Mouse (Mus musculus) forebrain, embryonic 13.5 days (tissue): Measurements from ENCODE around the gene Atg2b. TPM values are rescaled to one million over a fixed set of nuclear protein-coding genes. Genes with fewer than 3 reads are reported as not detected.

Source experiments
- ATAC-seq: fragments of 200-750 bp; cut with Nextera tagmentation; 2 replicates; pipeline ENCODE4 v1.8.0; 2017
- H3K27ac ChIP-seq: fragments of 300-500 bp; sonication (generic); 2 replicates; pipeline ENCODE4 v1.5.1; 2015; ENCODE audit warnings: inconsistent platforms, mild to moderate bottlenecking, moderate library complexity
- H3K27me3 ChIP-seq: fragments of 300-500 bp; sonication (generic); 2 replicates; pipeline ENCODE4 v1.6.1; 2015; ENCODE audit warnings: mild to moderate bottlenecking, inconsistent platforms
- H3K36me3 ChIP-seq: fragments of 300-500 bp; sonication (generic); 2 replicates; pipeline ENCODE4 v1.6.1; 2015; ENCODE audit warnings: mild to moderate bottlenecking, inconsistent platforms; ENCODE audit not compliant: poor library complexity, severe bottlenecking
- H3K4me1 ChIP-seq: fragments of 300-500 bp; sonication (generic); 2 replicates; pipeline ENCODE4 v1.6.1; 2015; ENCODE audit warnings: inconsistent platforms
- H3K4me2 ChIP-seq: fragments of 300-500 bp; sonication (generic); 2 replicates; pipeline ENCODE4 v1.6.1; 2015; ENCODE audit warnings: inconsistent platforms, mild to moderate bottlenecking, moderate library complexity
- H3K4me3 ChIP-seq: fragments of 300-500 bp; sonication (generic); 2 replicates; pipeline ENCODE4 v1.5.1; 2015; ENCODE audit warnings: mild to moderate bottlenecking, inconsistent platforms
- H3K9ac ChIP-seq: fragments of 300-500 bp; sonication (generic); 2 replicates; pipeline ENCODE4 v1.6.1; 2015; ENCODE audit warnings: mild to moderate bottlenecking, inconsistent platforms
- H3K9me3 ChIP-seq: fragments of 300-500 bp; sonication (generic); replicated peaks from 2 replicates; pipeline ENCODE4 v1.6.1; 2016; ENCODE audit warnings: inconsistent platforms
- WGBS: fragments of 180-500 bp; shearing (Covaris S2); methylation state at CpG from one replicate; pipeline ENCODE4 v1.1.7; 2015; 5-methylcytosine and 5-hydroxymethylcytosine counted together
- polyA plus RNA-seq: library from polyadenylated mRNA; unstranded; fragments of >200 nt; fragmentation: Nextera tagmentation; extraction: Ambion mirVana; gene quantifications from 2 replicates; pipeline ENCODE4 v1.2.1, GENCODE M21; 2015

Atg2b gene
- polyA plus RNA-seq = 11.5 and 13.0 TPM in 2 replicates

GRCm38 (mm10) chr12:105685001-105685691 lies at the start of gene Atg2b:
TSS of gene Atg2b (minus strand) at chr12:105685211.
- Histone ChIP-seq H3K4me1 (peaks cover 34% of the 10 kb centered on the region), H3K4me3 (peak within 1 kb of the TSS; percentile 95), H3K27ac (peak within 1 kb of the TSS; percentile 92), H3K4me2 (peak within 1 kb of the TSS; percentile 92), H3K9me3 (no peaks in the 10 kb centered on the region), H3K36me3 (peaks cover 14% of the 10 kb centered on the region), H3K9ac (peak within 1 kb of the TSS; percentile 91), H3K27me3 (no peaks in the 10 kb centered on the region)
- under 1% methylated on average over 64 of the region's 73 CpGs for WGBS
- peak; percentile 92 for ATAC-seq

DNA sequence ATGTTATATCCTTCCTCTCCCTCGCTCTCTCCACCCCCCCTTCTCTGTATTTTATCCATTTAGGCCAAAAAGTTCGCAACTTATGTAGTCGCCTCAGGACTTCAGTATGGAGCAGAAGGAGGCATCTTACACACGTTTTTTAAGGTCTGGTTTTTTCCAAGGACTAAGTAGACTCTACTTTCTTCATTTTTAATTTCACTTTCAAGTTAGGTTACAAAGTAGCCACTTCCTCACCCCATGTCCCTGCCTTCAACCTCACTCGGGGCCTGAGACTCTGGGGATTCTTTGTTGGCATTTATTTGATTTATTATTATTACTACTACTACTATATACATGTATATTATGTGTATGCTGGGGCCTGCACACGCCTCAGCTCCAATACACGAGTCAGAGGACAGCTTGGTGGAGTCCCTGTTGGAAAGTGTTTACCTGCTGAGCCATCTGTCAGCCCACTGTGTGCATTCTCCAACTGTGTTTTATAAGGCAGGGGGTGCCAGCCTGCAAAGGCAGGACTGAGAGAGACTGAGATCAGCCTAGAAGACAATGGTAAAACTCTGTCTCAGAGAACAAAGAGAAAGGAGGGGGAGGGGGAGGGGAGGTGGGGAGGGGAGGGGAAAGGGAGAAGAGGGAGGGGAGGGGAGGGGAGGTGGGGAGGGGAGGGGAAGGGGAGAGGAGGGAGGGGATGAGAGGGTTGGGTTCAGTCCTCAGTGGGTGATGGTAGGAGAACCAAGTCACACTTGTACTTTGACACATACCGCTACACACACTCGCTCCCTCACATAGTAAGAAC lies 48.6 kb upstream of the Atg2b start:
- no peaks in the 10 kb centered on the region for H3K36me3 ChIP-seq
- 75% methylated on average over 9 of the region's 9 CpGs for WGBS
- no peaks in the 10 kb centered on the region for H3K4me1 ChIP-seq
- no peak for ATAC-seq
- H3K4me3 ChIP-seq = no peak overlapping the region
- H3K9me3 ChIP-seq = no peaks in the 10 kb centered on the region
- H3K27ac ChIP-seq = no peak overlapping the region
- no peak overlapping the region for H3K4me2 ChIP-seq
- no peaks in the 10 kb centered on the region for H3K27me3 ChIP-seq
- H3K9ac ChIP-seq = no peak overlapping the region

- no peaks in the 10 kb centered on the region for H3K36me3 ChIP-seq
- H3K9me3 ChIP-seq = no peaks in the 10 kb centered on the region
- H3K4me2 ChIP-seq = no peak overlapping the region
- no peaks in the 10 kb centered on the region for H3K4me1 ChIP-seq
- ATAC-seq = no peak
- no peak overlapping the region for H3K9ac ChIP-seq
- H3K4me3 ChIP-seq = no peak overlapping the region
- H3K27me3 ChIP-seq = no peaks in the 10 kb centered on the region
- 85% methylated on average over 6 of the region's 6 CpGs for WGBS
- H3K27ac ChIP-seq = no peak overlapping the region
Observed at GRCm38 (mm10) chr12:105730851-105731460, 45.9 kb upstream of the Atg2b start.

DNA sequence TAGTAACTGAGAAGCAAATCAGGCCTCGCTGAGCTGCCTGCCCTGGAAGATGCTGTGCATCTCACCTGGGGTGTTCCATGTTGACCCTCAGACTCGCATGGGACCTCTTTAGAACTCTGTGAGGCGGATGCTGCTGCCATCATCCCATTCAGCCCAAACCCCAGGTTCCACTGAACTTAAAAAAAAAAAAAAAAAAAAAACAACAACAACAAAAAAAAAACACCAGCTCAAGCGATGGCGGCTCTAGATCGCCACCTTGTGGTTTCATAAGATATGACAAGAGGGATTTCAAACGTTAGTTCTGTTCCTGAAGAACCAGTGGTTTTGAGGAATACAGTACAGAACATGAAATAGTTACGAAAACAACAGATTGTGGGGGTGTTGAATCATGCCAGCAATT lies 43.0 kb upstream of the Atg2b start:
- WGBS = 28% methylated on average over 8 of the region's 8 CpGs
- no peak for ATAC-seq
- no peaks in the 10 kb centered on the region for H3K4me1 ChIP-seq
- no peak overlapping the region for H3K9ac ChIP-seq
- H3K27ac ChIP-seq = no peak overlapping the region
- no peak overlapping the region for H3K4me3 ChIP-seq
- no peaks in the 10 kb centered on the region for H3K36me3 ChIP-seq
- H3K27me3 ChIP-seq = no peaks in the 10 kb centered on the region
- no peaks in the 10 kb centered on the region for H3K9me3 ChIP-seq
- H3K4me2 ChIP-seq = no peak overlapping the region

GRCm38 (mm10) chr12:105727268-105727667 lies 42.3 kb upstream of the Atg2b start:
- 84% methylated on average over 3 of the region's 3 CpGs for WGBS
- no peak overlapping the region for H3K4me2 ChIP-seq
- no peaks in the 10 kb centered on the region for H3K4me1 ChIP-seq
- no peaks in the 10 kb centered on the region for H3K27me3 ChIP-seq
- no peaks in the 10 kb centered on the region for H3K9me3 ChIP-seq
- no peak for ATAC-seq
- H3K4me3 ChIP-seq = no peak overlapping the region
- H3K9ac ChIP-seq = no peak overlapping the region
- H3K27ac ChIP-seq = no peak overlapping the region
- H3K36me3 ChIP-seq = no peaks in the 10 kb centered on the region

DNA sequence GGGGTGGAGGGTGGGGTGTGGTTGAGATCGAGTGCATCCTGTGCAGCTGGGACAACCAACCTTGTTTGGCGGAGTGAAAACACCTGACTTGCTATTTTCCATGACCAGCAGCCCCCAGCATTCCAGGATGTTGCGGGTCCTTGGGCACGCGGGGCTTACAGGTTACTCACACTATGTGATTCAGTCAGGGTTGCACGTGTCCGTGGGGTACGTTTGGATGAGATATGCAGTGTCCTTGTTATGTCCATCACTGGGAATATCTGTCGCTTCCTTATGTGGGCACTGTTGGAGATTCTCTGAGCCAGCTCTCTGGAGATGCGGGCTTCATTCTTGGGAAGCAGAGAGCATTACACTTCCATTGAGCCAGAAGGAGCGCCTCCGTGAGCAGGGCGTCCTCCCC lies 40.7 kb upstream of the Atg2b start:
- Histone ChIP-seq H3K27me3 (no peaks in the 10 kb centered on the region), H3K36me3 (no peaks in the 10 kb centered on the region), H3K4me3 (no peak overlapping the region), H3K9ac (no peak overlapping the region), H3K4me1 (peaks cover 9% of the 10 kb centered on the region), H3K4me2 (no peak overlapping the region), H3K9me3 (no peaks in the 10 kb centered on the region), H3K27ac (no peak overlapping the region)
- no peak for ATAC-seq
- 80% methylated on average over 13 of the region's 13 CpGs for WGBS

GRCm38 (mm10) chr12:105724616-105725015 lies 39.6 kb upstream of the Atg2b start:
- peaks cover 9% of the 10 kb centered on the region for H3K4me1 ChIP-seq
- no peaks in the 10 kb centered on the region for H3K9me3 ChIP-seq
- no peak overlapping the region for H3K4me3 ChIP-seq
- no peak overlapping the region for H3K27ac ChIP-seq
- H3K36me3 ChIP-seq = no peaks in the 10 kb centered on the region
- no peaks in the 10 kb centered on the region for H3K27me3 ChIP-seq
- no peak overlapping the region for H3K4me2 ChIP-seq
- ATAC-seq = no peak
- 61% methylated on average over 1 of the region's 1 CpGs for WGBS
- H3K9ac ChIP-seq = no peak overlapping the region

- 3% methylated on average over 5 of the region's 5 CpGs for WGBS
- Histone ChIP-seq H3K4me2 (no peak overlapping the region), H3K4me3 (no peak overlapping the region)
Observed at GRCm38 (mm10) chr12:105722657-105723056, 37.6 kb upstream of the Atg2b start.

DNA sequence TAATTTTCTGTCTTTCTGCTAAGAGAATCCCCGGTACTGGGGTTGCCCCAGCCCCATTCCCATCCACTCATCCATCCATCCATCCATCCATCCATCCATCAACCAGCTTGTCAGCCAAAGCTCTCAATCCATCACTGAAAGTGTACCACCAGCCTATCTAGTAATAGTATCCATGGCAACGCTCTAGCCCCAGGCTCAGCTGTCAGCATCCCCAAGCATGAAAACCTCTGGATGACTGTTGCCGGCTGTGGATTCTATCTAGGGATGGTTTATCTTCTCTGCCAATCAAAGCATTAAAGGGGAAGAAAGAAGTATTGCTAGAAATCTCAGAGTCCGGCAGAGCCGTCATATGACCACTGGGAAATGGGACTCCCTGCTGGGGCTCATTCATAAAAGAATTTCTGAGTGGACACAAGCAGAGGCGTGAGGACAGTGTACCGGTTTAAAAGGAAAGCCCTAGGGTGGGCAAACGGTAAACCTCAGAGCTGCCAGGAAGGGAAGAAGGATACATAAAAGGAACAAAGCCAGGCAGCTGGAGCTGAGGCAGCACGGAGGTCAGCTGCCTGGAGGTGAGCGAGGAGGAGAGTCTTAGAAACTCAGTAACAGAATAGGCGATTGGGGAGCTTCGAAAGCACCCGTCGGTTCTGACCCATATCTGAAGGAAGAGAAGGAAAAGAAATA lies 36.6 kb upstream of the Atg2b start:
- Histone ChIP-seq H3K4me3 (no peak overlapping the region), H3K27me3 (no peaks in the 10 kb centered on the region), H3K9me3 (no peaks in the 10 kb centered on the region), H3K36me3 (no peaks in the 10 kb centered on the region), H3K4me2 (0 out of 2 replicates have a peak overlapping the region, but pooled peaks have one; percentile 4), H3K4me1 (peaks cover 9% of the 10 kb centered on the region), H3K27ac (peak overlapping the region; percentile 49; the same call in 1 of the 2 replicates), H3K9ac (peak overlapping the region; percentile 26; the same call in 1 of the 2 replicates)
- WGBS = 40% methylated on average over 14 of the region's 14 CpGs
- 0 out of 2 replicates have a peak, but pooled peaks have one; percentile 48 for ATAC-seq

More at GRCm38 (mm10) chr12:105722657-105723056, 37.6 kb upstream of the Atg2b start:
- no peaks in the 10 kb centered on the region for H3K9me3 ChIP-seq
- peaks cover 9% of the 10 kb centered on the region for H3K4me1 ChIP-seq
- H3K27ac ChIP-seq = 0 out of 2 replicates have a peak overlapping the region, but pooled peaks have one; percentile 49
- H3K36me3 ChIP-seq = no peaks in the 10 kb centered on the region
- no peak overlapping the region for H3K9ac ChIP-seq
- H3K27me3 ChIP-seq = no peaks in the 10 kb centered on the region
- peak; percentile 68 for ATAC-seq

GRCm38 (mm10) chr12:105720196-105720595 lies 35.2 kb upstream of the Atg2b start:
- no peaks in the 10 kb centered on the region for H3K27me3 ChIP-seq
- no peak overlapping the region for H3K4me3 ChIP-seq
- no peak for ATAC-seq
- H3K9ac ChIP-seq = no peak overlapping the region
- no peaks in the 10 kb centered on the region for H3K36me3 ChIP-seq
- no peak overlapping the region for H3K4me2 ChIP-seq
- no peaks in the 10 kb centered on the region for H3K9me3 ChIP-seq
- H3K27ac ChIP-seq = no peak overlapping the region
- peaks cover 9% of the 10 kb centered on the region for H3K4me1 ChIP-seq
- 78% methylated on average over 3 of the region's 3 CpGs for WGBS

- Histone ChIP-seq H3K4me2 (peak overlapping the region; percentile 19; the same call in 1 of the 2 replicates), H3K4me3 (no peak overlapping the region), H3K36me3 (no peaks in the 10 kb centered on the region), H3K9ac (no peak overlapping the region), H3K27ac (no peak overlapping the region), H3K27me3 (no peaks in the 10 kb centered on the region), H3K4me1 (peaks cover 9% of the 10 kb centered on the region), H3K9me3 (no peaks in the 10 kb centered on the region)
- no peak for ATAC-seq
- WGBS = 67% methylated on average over 17 of the region's 17 CpGs
Observed at GRCm38 (mm10) chr12:105718616-105719015, 33.6 kb upstream of the Atg2b start.
